Mouse (Mus musculus) forebrain, embryonic 14.5 days (tissue): ENCODE data around the gene Epb42. TPM values are rescaled to one million over a fixed set of nuclear protein-coding genes. Genes with fewer than 3 reads are reported as not detected.
"Not testable (repeated sequence)": the region's sequence is repeated elsewhere in the genome, so short reads cannot be mapped to it uniquely, and the experiment has no call there.

Source experiments
- ATAC-seq: fragments of 200-750 bp; cut with Nextera tagmentation; 2 replicates; pipeline ENCODE4 v1.8.0; 2017; ENCODE audit warnings: mild to moderate bottlenecking, moderate library complexity
- DNase-seq: peaks from one replicate; pipeline ENCODE4 v3.0.0-alpha.2; 2015; ENCODE audit warnings: low spot score
- H3K27ac ChIP-seq: fragments of 300-500 bp; sonication (generic); 2 replicates; pipeline ENCODE4 v1.5.1; 2014; ENCODE audit warnings: low read depth, mild to moderate bottlenecking, control low read depth, low read length, moderate library complexity
- H3K27me3 ChIP-seq: fragments of 300-500 bp; sonication (generic); replicated peaks from 2 replicates; pipeline ENCODE4 v1.6.1; 2014; ENCODE audit warnings: low read length, control low read depth, mixed read lengths; ENCODE audit not compliant: control insufficient read depth, insufficient read depth
- H3K36me3 ChIP-seq: fragments of 300-500 bp; sonication (generic); 2 replicates; pipeline ENCODE4 v1.6.1; 2014; ENCODE audit warnings: low read length, control low read depth; ENCODE audit not compliant: control insufficient read depth, insufficient read depth
- H3K4me1 ChIP-seq: fragments of 300-500 bp; sonication (generic); 2 replicates; pipeline ENCODE4 v1.6.1; 2014; ENCODE audit warnings: antibody characterized with exemption, low read length, control low read depth; ENCODE audit not compliant: control insufficient read depth, insufficient read depth
- H3K4me2 ChIP-seq: fragments of 300-500 bp; sonication (generic); 2 replicates; pipeline ENCODE4 v1.6.1; 2014; ENCODE audit warnings: mild to moderate bottlenecking, control low read depth, low read length
- H3K4me3 ChIP-seq: fragments of 300-500 bp; sonication (generic); 2 replicates; pipeline ENCODE4 v1.5.1; 2014; ENCODE audit warnings: low read depth, low read length, control low read depth
- H3K9ac ChIP-seq: fragments of 300-500 bp; sonication (generic); 2 replicates; pipeline ENCODE4 v1.6.1; 2014; ENCODE audit warnings: mild to moderate bottlenecking, low read length, control low read depth, moderate library complexity
- H3K9me3 ChIP-seq: fragments of 300-500 bp; sonication (generic); replicated peaks from 2 replicates; pipeline ENCODE4 v1.6.1; 2016; ENCODE audit warnings: low read length, control low read depth, mixed read lengths; ENCODE audit not compliant: control insufficient read depth
- WGBS: fragments of 180-500 bp; shearing (Covaris S2); extraction: QIAGEN DNeasy Blood & Tissue Kit; methylation state at CpG from one replicate; pipeline ENCODE4 v1.1.7; 2014; 5-methylcytosine and 5-hydroxymethylcytosine counted together
- polyA plus RNA-seq: library from polyadenylated mRNA; unstranded; fragments of >200 nt; fragmentation: Nextera tagmentation; extraction: Ambion mirVana; gene quantifications from 2 replicates; pipeline ENCODE4 v1.2.1, GENCODE M21; 2014

The Epb42 gene
- polyA plus RNA-seq, 1 experiment from 2014 or later = 0.13 TPM

DNA sequence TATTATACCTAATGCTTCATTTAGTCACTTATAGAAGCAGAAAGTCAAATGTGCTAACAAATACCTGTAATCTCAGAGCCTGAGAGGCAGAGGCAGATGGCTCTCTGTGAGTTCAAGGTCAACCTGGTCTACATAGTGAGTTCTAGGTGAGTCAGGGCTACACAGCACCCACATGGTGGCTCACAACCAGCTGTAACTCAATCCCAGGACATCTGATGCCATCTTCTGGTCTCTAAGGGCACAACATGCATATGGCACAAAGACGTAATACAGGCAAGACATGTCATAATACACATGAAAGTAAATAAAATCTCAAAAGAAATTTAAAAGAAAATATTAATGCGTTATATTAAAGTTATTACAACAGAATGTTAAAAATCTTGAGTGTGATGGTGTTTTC lies 33.3 kb downstream of the Epb42 start:
- no peak for DNase-seq
- H3K4me1 ChIP-seq = no peaks in the 10 kb centered on the region
- WGBS = 67% methylated on average over 2 of the region's 2 CpGs
- H3K9ac ChIP-seq = no peak overlapping the region
- no peak overlapping the region for H3K4me3 ChIP-seq
- H3K36me3 ChIP-seq = no peaks in the 10 kb centered on the region
- no peak overlapping the region for H3K4me2 ChIP-seq
- H3K27me3 ChIP-seq = no peaks in the 10 kb centered on the region
- no peak for ATAC-seq
- H3K9me3 ChIP-seq = no peaks in the 10 kb centered on the region
- no peak overlapping the region for H3K27ac ChIP-seq

DNA sequence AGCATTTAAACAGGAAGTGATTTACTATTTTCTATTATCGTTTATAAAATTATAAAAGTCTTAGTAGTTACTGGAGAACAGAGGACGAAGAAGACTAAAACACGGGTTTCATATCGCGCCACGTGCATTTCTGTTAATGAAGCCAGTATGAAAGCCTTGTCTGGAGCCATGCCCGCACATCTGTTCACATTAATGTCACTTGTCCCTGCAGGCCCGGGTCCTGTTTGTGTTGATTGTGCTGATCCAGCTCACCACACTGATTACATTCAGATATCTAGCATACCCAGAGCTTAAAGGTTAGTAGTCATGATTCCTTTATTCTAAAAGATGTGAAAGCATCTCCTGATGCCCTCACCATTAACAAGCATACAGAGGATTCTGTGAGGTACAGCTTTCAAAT lies 38.0 kb downstream of the Epb42 start:
- DNase-seq (no peak), ATAC-seq (no peak)
- Histone ChIP-seq H3K4me2 (no peak overlapping the region), H3K27ac (no peak overlapping the region), H3K9me3 (no peaks in the 10 kb centered on the region), H3K27me3 (no peaks in the 10 kb centered on the region), H3K36me3 (no peaks in the 10 kb centered on the region), H3K9ac (no peak overlapping the region), H3K4me3 (no peak overlapping the region), H3K4me1 (no peaks in the 10 kb centered on the region)
- 82% methylated on average over 8 of the region's 8 CpGs for WGBS

DNA sequence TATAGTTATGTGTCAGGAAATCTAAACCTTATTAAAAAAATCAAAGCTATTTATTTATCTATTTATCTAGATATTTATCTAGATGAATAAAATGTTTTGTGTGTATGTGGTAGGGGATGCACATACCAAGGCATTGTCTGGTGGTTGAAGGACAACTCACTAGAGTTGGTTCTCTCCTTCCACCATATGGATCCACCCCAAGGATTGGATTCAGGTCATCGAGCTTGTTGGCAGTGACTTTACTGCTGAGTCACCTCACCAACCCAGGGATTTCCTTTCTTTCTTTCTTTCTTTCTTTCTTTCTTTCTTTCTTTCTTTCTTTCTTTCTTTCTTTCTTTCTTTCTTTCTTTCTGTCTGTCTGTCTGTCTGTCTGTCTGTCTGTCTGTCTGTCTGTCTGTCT lies 40.3 kb downstream of the Epb42 start:
- DNase-seq, H3K4me1 ChIP-seq, H3K9ac ChIP-seq, H3K9me3 ChIP-seq, ATAC-seq, H3K36me3 ChIP-seq, H3K27me3 ChIP-seq, H3K27ac ChIP-seq, H3K4me2 ChIP-seq, H3K4me3 ChIP-seq: not testable (repeated sequence)
- 81% methylated on average over 1 of the region's 1 CpGs for WGBS

DNA sequence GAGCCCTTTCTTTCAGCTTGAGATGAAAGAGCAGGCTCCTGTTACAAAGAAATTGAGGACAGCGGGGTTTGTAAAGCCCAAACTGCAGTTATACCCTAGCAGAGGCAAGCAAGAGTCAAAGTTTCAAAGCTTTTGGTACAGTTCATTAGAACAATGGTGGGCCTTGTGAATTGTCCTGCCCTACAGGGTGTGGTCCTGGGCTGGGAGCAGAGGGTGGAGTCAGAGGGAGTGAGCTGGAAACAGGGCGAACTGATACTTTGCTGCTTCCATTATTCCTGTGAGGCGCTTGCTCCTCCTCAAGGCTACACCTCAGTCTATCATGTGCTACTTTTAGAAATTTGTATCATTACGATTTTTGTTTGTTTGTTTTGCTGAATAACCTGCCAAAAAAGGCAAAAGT lies 45.7 kb downstream of the Epb42 start:
- H3K4me1 ChIP-seq = no peaks in the 10 kb centered on the region
- H3K4me3 ChIP-seq = no peak overlapping the region
- H3K36me3 ChIP-seq = no peaks in the 10 kb centered on the region; the same call in 1 of the 2 replicates
- H3K4me2 ChIP-seq = no peak overlapping the region
- H3K9me3 ChIP-seq = no peaks in the 10 kb centered on the region
- H3K27ac ChIP-seq = no peak overlapping the region
- 77% methylated on average over 4 of the region's 4 CpGs for WGBS
- DNase-seq = no peak
- H3K27me3 ChIP-seq = no peaks in the 10 kb centered on the region
- no peak overlapping the region for H3K9ac ChIP-seq
- no peak for ATAC-seq

DNA sequence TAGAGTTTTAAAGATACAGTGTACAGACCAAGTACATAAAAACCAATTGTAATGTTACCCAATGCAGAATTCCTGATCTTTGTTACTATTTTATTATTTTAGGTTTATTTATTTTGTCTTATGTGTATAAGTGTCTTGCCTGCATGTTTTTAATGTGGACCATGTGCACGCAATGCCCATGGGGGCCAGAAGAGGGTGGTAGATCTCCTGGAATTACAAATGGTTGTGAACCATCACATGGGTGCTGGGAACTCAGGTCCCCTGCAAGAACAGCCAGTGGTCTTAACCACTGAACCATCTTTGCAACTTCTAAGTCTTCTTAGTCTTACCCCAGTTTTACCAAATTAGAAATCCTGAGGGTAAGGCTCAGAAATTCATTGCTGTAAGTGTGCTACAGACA lies 51.6 kb downstream of the Epb42 start:
- Histone ChIP-seq H3K27me3 (no peaks in the 10 kb centered on the region), H3K4me3 (no peak overlapping the region), H3K4me2 (no peak overlapping the region), H3K9me3 (no peaks in the 10 kb centered on the region), H3K27ac (no peak overlapping the region), H3K9ac (no peak overlapping the region), H3K36me3 (no peaks in the 10 kb centered on the region; the same call in 1 of the 2 replicates), H3K4me1 (no peaks in the 10 kb centered on the region)
- DNase-seq (no peak), ATAC-seq (no peak)
- WGBS = 95% methylated on average over 1 of the region's 1 CpGs

DNA sequence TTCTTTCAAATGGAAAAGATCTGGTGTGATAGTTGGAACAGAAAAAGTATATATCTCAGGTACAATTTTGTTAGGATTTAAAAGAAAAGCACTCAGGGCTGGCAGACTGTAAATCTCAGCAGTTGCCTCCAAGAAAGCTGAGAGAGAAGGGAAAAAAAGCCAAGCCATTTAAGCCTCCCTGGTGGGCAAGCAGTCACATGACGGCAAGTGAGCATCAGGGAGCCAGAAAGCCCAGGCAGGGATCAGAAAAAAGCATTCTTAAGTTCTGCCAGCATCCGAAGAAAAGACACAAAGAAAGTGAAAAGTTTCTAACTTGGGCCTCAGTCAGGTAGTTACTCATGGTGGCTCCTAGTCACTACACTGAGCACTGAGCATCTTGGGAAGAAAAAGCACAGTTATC lies 53.3 kb downstream of the Epb42 start:
- Histone ChIP-seq H3K27ac (no peak overlapping the region), H3K4me2 (no peak overlapping the region), H3K4me3 (no peak overlapping the region), H3K27me3 (no peaks in the 10 kb centered on the region), H3K9ac (no peak overlapping the region), H3K4me1 (no peaks in the 10 kb centered on the region), H3K36me3 (no peaks in the 10 kb centered on the region; the same call in 1 of the 2 replicates), H3K9me3 (no peaks in the 10 kb centered on the region)
- ATAC-seq (no peak), DNase-seq (peak; percentile 3)
- 3% methylated on average over 2 of the region's 2 CpGs for WGBS

DNA sequence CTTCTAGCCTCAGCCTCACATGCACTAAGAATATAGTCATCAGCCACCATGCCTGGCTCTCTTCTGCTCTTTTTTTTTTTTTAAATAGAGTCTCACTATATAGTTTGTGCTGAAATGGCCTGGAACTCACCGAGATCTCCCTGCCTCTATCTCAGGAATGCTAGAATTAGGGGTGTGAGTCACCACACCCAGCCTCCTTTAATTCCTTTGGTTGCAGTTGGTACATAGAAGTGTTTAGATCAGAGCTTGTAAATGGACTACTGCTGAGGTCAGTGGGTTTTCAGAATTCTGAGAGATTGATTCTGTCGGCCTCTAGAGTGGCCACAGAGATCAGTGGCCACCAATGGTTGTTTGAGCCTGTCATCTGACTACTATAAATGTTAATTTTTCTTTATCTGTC lies 56.0 kb downstream of the Epb42 start:
- Histone ChIP-seq H3K4me2 (no peak overlapping the region), H3K4me3 (no peak overlapping the region), H3K4me1 (no peaks in the 10 kb centered on the region), H3K36me3 (no peaks in the 10 kb centered on the region), H3K27me3 (no peaks in the 10 kb centered on the region), H3K27ac (no peak overlapping the region), H3K9me3 (no peaks in the 10 kb centered on the region), H3K9ac (no peak overlapping the region)
- 73% methylated on average over 2 of the region's 2 CpGs for WGBS
- ATAC-seq = no peak
- no peak for DNase-seq

DNA sequence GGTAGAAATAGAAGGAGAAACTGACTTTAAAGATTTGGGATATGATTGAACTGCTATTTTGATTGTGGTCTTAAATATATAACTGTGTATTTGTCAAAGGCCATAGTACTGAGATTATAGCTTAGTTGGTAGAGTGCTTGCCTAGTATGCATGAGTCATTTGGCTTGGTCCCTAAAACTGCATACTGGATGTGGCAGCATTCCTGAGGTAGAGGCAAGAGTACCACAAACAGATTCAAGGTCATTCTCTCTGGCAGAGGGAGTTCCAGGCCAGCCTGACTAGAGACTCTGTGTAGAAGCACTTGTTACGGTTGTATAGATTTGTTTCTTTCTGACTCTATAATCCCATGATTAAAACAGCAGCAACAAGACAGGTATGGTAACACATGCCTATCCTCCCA lies 57.1 kb downstream of the Epb42 start:
- no peaks in the 10 kb centered on the region for H3K4me1 ChIP-seq
- H3K36me3 ChIP-seq = no peaks in the 10 kb centered on the region
- no peak overlapping the region for H3K27ac ChIP-seq
- H3K27me3 ChIP-seq = no peaks in the 10 kb centered on the region
- DNase-seq (no peak), ATAC-seq (no peak)
- WGBS = 86% methylated on average over 1 of the region's 1 CpGs
- H3K4me2 ChIP-seq = no peak overlapping the region
- H3K4me3 ChIP-seq = no peak overlapping the region
- no peak overlapping the region for H3K9ac ChIP-seq
- no peaks in the 10 kb centered on the region for H3K9me3 ChIP-seq

DNA sequence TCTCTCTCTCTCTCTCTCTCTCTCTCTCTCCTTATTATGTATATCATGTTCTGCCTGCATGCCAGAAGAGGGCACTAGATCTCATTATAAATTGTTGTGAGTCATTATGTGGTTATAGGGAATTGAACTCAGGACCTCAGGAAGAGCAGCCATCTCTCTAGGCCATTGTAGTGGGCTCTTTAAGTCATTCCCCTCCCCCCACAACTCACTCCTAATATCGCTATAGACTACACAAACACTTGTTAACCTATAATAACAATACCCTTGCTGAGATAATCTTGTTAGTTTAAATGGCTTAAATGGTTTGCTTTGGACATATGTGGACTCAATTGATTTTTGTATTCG lies 58.2 kb downstream of the Epb42 start:
- Histone ChIP-seq H3K9ac (no peak overlapping the region), H3K36me3 (no peaks in the 10 kb centered on the region), H3K9me3 (no peaks in the 10 kb centered on the region), H3K4me3 (no peak overlapping the region), H3K27me3 (no peaks in the 10 kb centered on the region), H3K27ac (no peak overlapping the region), H3K4me2 (no peak overlapping the region), H3K4me1 (no peaks in the 10 kb centered on the region)
- ATAC-seq (no peak), DNase-seq (peak; percentile 26)
- 35% methylated on average over 2 of the region's 2 CpGs for WGBS
